Mouse (Mus musculus): ENCODE results near the gene Syngr4.

The Syngr4 gene

DNA sequence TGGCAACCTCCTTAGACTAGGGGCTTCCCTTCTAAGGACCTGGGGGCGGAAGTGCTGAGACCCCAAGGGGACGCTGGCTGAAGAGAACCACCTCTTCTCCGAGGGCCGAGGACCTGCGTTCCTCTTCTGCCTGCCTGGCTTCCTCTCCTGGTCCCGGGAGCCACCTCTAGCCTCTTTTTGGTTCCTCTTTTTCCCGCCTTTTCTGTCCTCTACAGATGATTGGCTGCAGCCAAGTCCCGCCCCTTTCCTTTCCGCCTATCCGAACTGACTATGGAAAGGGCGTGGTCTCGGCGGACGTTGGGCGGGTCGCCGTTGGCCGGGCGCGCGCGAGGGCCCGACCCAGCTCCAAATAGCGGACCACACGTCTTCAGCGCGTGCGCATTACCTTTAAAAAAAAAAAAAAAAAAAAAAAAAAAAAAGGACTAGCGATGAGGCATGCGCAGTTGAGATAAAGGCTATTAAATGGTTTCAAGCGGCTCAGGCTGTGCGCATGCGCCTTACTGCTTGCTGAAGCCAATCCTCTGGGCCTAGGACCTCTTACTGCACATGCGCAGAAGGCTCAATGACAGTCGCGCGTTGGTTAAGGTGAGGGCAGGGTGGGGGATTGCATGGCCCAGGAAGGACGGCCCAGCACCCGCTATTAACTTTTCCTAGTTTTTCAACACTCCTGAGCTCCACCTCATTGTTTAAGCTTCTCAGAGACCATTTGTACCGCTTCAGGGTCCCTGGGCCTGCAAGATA, at the start of gene Syngr4, which contains the start of gene Tmem143:
Gene Syngr4 (minus strand): TSS at position 198 of the 741 bp plus-strand sequence.
Gene Tmem143 (plus strand): TSS at position 425 of the 741 bp plus-strand sequence.
- CTCF ChIA-PET: interaction anchor here (0.6 to 2.8 kb wide), 35 partner anchors 14 to 1510 kb away, joined by 3 to 32 read pairs (median 4); partner anchors contain the start of genes Ccdc114 (in 2 of the 4) and Kdelr1 (in 2 of the 4)

DNA sequence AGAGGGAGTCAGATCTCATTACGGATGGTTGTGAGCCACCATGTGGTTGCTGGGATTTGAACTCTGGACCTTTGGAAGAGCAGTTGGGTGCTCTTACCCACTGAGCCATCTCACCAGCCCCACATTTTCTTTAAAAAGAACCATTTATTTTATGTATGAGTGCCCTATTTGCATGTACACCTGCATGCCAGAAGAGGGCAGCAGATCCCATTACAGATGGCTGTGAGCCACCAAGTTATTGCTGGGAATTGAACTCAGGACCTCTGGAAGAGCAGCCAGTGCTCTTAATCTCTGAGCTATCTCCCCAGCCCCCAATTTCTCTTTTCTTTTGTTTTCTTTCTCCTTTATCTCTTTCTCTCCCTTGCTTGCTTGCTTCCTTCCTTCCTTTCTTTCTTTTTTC, 46.8 kb upstream of the Syngr4 start:
- ChIA-PET CTCF (interaction anchor here (0.6 to 1.2 kb wide), 13 partner anchors 14 to 605 kb away, joined by 3 to 10 read pairs (median 3); partner anchors contain the start of genes Syngr4 (in 1 of the 4) and Tmem143 (in 1 of the 4)), POLR2A (interaction anchor here in 2 of 4 experiments (0.6 to 1.3 kb wide), 3 partner anchors 19 to 90 kb away, joined by 3 to 4 read pairs (median 3); partner anchors contain the start of gene Nomo1 (in 1 of the 2))

More for the DNA sequence above, at the start of gene Syngr4, which contains the start of gene Tmem143:
- POLR2A ChIA-PET: interaction anchor here (0.5 to 4.9 kb wide), 107 partner anchors 8 to 1620 kb away, joined by 3 to 68 read pairs (median 4); partner anchors contain the start of genes Cyth2 (in 3 of the 4), Kdelr1 (in 3 of the 4), Sphk2 (in 3 of the 4) and Emp3 (in 2 of the 4)

- CTCF ChIA-PET: interaction anchor here (0.5 to 1.8 kb wide), 10 partner anchors 18 to 277 kb away, joined by 3 to 15 read pairs (median 4); partner anchors contain the start of gene Ccdc114 (in 1 of the 4)
- POLR2A ChIA-PET: interaction anchor here in 3 of 4 experiments (0.7 to 1.8 kb wide), 4 partner anchors 17 to 144 kb away, joined by 3 to 5 read pairs (median 4); partner anchors contain the start of gene Ccdc114 (in 1 of the 3)
Observed at GRCm38 (mm10) chr7:45941986-45942385, 45.5 kb upstream of the Syngr4 start.

DNA sequence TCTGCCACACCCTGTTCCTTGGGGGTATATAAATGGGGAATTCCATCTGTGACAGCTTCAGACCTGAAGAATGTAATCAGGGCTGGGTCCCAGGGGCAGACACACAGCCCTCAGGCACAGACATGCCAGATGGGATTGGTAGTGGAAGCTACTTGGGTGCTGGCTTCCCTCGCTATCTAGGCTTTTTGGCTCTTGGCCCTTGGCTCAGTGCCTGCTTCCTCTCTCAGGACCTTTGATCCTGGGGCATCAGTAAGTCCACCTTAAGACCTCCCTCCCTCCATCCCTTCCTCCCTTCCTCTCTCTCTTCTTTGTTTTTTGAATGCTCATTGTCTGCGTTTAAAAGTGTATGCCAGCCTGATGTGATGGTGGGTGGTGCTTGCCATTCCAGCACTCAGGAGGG, 43.3 kb upstream of the Syngr4 start:
- CTCF ChIA-PET: interaction anchor here in 1 of 4 experiments (1.0 to 1.5 kb wide), 2 partner anchors 16 to 63 kb away, joined by 3 read pairs; partner anchors contain the start of gene Ccdc114

DNA sequence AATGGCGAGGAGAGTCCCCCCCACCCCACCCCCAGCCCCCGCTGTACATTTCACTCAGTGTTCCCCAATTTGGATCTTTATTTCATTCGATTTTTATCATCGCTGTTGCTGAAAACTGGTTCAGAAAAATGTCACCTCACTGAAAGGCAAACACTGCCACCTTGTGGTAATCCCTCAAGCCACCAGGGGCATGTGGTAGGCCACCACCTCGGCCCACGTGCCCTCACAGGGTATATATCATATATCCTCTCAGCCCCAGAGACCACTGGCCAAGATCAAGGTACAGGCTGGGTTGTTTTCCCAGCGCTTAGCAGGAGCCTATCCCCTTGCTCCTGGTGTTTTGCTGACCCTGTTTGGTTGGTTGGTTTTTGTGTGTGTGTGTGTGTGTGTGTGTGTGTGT, 38.6 kb upstream of the Syngr4 start:
- POLR2A ChIA-PET: interaction anchor here in 1 of 4 experiments (0.6 to 2.4 kb wide), 6 partner anchors 16 to 193 kb away, joined by 3 to 8 read pairs (median 4); partner anchors contain the start of gene Syngr4
- CTCF ChIA-PET: interaction anchor here (0.5 to 2.3 kb wide), 12 partner anchors 10 to 667 kb away, joined by 3 to 11 read pairs (median 4); partner anchors contain the start of gene Kdelr1 (in 1 of the 4)

More for the DNA sequence above, 43.3 kb upstream of the Syngr4 start:
- POLR2A ChIA-PET: interaction anchor here in 2 of 4 experiments (0.5 to 0.6 kb wide), 2 partner anchors 43 to 132 kb away, joined by 3 read pairs; partner anchors contain the start of genes Syngr4 (in 1 of the 2) and Tmem143 (in 1 of the 2)

- CTCF ChIA-PET: interaction anchor here (0.6 to 2.0 kb wide), 7 partner anchors 15 to 767 kb away, joined by 3 to 7 read pairs (median 4); partner anchors contain the start of gene Kdelr1 (in 2 of the 4)
- POLR2A ChIA-PET: interaction anchor here in 2 of 4 experiments (0.6 kb wide), 2 partner anchors 198 to 947 kb away, joined by 3 read pairs; partner anchors contain the start of gene Prmt1 (in 1 of the 2)
Observed at GRCm38 (mm10) chr7:45933766-45934165, 37.3 kb upstream of the Syngr4 start.

- CTCF ChIA-PET: interaction anchor here in 3 of 4 experiments (0.6 to 2.1 kb wide), 8 partner anchors 11 to 1000 kb away, joined by 3 to 12 read pairs (median 6); partner anchors contain the start of gene Kdelr1 (in 1 of the 3)
- POLR2A ChIA-PET: interaction anchor here in 2 of 4 experiments (0.8 to 1.8 kb wide), 12 partner anchors 11 to 289 kb away, joined by 3 to 5 read pairs (median 4); partner anchors contain the start of genes Kdelr1 (in 1 of the 2), Spaca4 (in 1 of the 2), Sphk2 (in 1 of the 2) and Syngr4 (in 1 of the 2)
Observed at GRCm38 (mm10) chr7:45929688-45930087, 33.2 kb upstream of the Syngr4 start.

DNA sequence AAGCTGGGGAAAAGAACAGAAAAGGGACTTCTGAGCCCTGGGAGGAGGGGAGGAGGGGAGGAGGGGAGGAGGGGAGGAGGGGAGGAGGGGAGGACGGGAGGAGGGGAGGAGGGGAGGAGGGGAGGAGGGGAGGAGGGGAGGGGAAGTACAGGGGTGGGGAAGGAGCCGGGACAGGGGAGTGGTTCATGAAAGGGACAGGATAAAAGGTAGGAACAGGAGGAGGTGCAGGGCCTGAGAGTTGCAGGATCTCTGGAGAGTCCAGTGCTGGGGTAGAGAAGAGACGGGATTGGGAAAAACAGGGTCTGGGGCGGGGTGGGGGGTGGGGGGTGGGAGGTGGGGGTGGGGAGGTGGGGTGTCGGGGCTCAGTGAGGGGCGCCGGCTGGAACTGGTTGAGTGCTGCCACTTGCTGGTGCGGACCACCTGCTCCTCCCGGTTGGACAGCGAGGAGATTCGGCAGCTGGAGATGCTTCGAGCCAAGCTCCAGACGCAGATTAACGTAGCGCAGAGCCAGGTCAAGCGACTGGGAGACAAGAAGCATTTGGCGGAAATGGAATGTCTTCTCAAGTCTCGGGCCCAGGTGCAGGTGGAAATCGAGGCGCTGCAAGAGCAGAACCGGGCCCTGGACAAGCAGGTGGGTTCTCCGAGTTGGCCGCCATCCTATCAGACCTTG, 32.2 kb upstream of the Syngr4 start:
- CTCF ChIA-PET: interaction anchor here (0.6 to 2.0 kb wide), 12 partner anchors 10 to 1540 kb away, joined by 3 to 12 read pairs (median 4); partner anchors contain the start of genes Kdelr1 (in 2 of the 4) and Gys1 (in 1 of the 4)
- POLR2A ChIA-PET: interaction anchor here in 3 of 4 experiments (0.5 to 1.8 kb wide), 17 partner anchors 11 to 300 kb away, joined by 3 to 5 read pairs (median 3); partner anchors contain the start of genes Kdelr1 (in 1 of the 3), Spaca4 (in 1 of the 3) and Sphk2 (in 1 of the 3)

- POLR2A ChIA-PET: interaction anchor here in 3 of 4 experiments (0.6 to 2.1 kb wide), 44 partner anchors 8 to 398 kb away, joined by 3 to 40 read pairs (median 4); partner anchors contain the start of genes Kdelr1 (in 3 of the 3), Sphk2 (in 3 of the 3), Syngr4 (in 3 of the 3) and Tmem143 (in 3 of the 3)
- CTCF ChIA-PET: interaction anchor here (0.5 to 1.7 kb wide), 41 partner anchors 8 to 452 kb away, joined by 3 to 22 read pairs (median 3); partner anchors contain the start of genes Kdelr1 (in 3 of the 4), Cyth2 (in 2 of the 4), Lmtk3 (in 1 of the 4) and Myod1 (in 1 of the 4)
Observed at GRCm38 (mm10) chr7:45924429-45924816, 27.9 kb upstream of the Syngr4 start.

DNA sequence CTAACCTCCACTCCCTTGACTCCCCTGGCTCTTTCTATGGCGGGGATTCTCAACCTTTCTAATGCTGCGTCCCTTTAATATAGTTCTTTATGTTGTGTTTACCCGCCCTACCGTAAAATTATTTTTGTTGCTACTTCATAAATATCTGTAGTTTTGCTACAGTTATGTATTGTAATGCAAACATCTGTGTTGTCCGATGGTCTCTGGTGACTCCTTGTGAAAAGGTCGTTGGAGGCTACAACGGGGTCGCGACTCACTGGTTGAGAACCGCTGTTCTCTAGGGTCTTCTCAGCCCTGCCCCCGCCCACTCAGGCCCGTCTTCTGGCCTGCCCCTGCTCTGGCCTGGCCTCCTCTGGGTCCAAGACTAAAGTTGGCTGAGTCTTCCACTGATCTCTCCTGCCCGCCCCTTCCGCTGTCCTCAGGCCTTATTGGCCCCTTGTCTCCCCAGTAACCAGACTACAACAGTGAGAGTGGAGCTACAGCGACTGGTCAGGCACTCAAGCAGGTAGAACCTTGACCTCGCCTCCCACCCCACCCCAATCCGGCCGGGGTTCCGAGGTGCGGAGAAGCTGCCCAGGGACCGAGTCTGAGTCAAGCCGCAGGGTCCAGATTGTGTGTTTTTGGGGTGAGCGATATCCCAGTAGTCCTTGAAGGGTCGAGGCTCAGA, 27.4 kb upstream of the Syngr4 start, which contains the start of gene Ccdc114:
Gene Ccdc114 (plus strand): TSS at position 311 of the 667 bp plus-strand sequence.
- ChIA-PET CTCF (interaction anchor here (0.6 to 1.7 kb wide), 40 partner anchors 7 to 278 kb away, joined by 3 to 22 read pairs (median 3); partner anchors contain the start of genes Kdelr1 (in 3 of the 4), Cyth2 (in 2 of the 4), Lmtk3 (in 1 of the 4) and Nomo1 (in 1 of the 4)), POLR2A (interaction anchor here in 3 of 4 experiments (0.6 to 2.1 kb wide), 43 partner anchors 8 to 398 kb away, joined by 3 to 40 read pairs (median 4); partner anchors contain the start of genes Kdelr1 (in 3 of the 3), Sphk2 (in 3 of the 3), Syngr4 (in 3 of the 3) and Tmem143 (in 3 of the 3))

- CTCF ChIA-PET: interaction anchor here in 3 of 4 experiments (0.8 to 1.7 kb wide), 19 partner anchors 14 to 203 kb away, joined by 3 to 22 read pairs (median 4); partner anchors contain the start of genes Kdelr1 (in 2 of the 3), Lmtk3 (in 1 of the 3), Syngr4 (in 1 of the 3) and Tmem143 (in 1 of the 3)
- POLR2A ChIA-PET: interaction anchor here (0.6 to 3.1 kb wide), 33 partner anchors 9 to 397 kb away, joined by 3 to 40 read pairs (median 5); partner anchors contain the start of genes Cyth2 (in 3 of the 4), Sphk2 (in 3 of the 4), Syngr4 (in 3 of the 4) and Tmem143 (in 3 of the 4)
Observed at GRCm38 (mm10) chr7:45922928-45923761, 26.6 kb upstream of the Syngr4 start.

DNA sequence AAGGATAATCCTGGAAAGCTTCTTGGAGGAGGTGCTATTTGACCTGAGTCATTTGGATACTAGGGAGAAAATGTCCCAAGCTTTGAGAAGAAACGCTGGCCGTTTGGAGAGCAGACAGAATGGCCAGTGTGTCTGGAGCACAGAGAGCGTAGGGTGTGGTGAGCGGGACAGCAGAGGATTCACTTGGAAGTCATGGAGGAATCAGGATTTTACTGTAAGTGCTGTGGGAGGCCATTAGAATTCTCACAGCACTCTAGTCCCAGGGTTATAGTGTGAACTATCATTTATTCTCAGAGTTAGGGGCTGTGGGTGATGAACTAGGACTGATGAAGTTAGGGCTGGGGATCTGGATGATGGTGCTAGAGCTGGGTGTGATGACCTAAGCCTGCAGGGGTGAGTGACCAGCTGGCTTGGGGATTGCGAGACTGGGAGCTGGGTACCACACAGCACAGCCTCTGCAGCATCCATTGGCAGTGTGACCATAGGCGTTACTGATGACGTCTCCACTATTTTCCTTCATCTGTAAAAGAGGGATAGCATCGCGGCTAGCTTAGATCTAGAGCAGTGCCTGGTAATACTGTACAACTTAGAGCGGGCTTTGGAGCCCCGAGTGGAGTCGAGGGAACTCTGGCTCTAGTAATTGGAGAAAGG, 25.6 kb upstream of the Syngr4 start:
- POLR2A ChIA-PET: interaction anchor here in 3 of 4 experiments (0.5 to 3.1 kb wide), 20 partner anchors 13 to 266 kb away, joined by 3 to 26 read pairs (median 4); partner anchors contain the start of genes Sphk2 (in 3 of the 3), Kdelr1 (in 2 of the 3), Syngr4 (in 2 of the 3) and Tmem143 (in 2 of the 3)
- CTCF ChIA-PET: interaction anchor here in 2 of 4 experiments (0.8 to 1.2 kb wide), 2 partner anchors 49 to 202 kb away, joined by 3 to 4 read pairs; partner anchors contain the start of gene Kdelr1 (in 1 of the 2)

DNA sequence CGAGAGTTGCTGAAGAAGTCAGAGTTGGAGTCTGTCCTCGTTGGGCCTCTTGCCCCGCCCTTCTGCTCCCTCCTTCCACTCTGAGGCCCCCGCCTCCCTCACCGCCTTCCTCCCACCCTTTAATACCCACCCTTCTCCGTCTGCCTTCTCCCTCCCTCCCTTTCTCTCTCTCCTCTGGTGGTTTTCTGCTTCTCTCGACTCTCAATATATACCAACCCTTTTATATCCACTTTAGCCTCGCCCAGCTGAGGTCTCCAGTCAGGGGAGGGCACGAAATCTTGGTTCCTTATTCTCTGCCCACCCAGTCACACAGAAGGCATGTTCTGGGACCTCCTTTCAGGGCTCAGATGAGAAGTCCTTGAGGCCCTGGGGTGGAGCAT, 24.7 kb upstream of the Syngr4 start, which contains the start of gene Emp3:
Gene Emp3 (minus strand): TSS at position 163 of the 380 bp plus-strand sequence.
- ChIA-PET POLR2A (interaction anchor here in 3 of 4 experiments (0.6 to 3.1 kb wide), 12 partner anchors 9 to 1735 kb away, joined by 3 to 26 read pairs (median 5); partner anchors contain the start of genes Kdelr1 (in 2 of the 3), Sphk2 (in 2 of the 3), Syngr4 (in 2 of the 3) and Tmem143 (in 2 of the 3)), CTCF (no interaction called here)
